Mouse (Mus musculus) megakaryocyte, embryonic 14.5 days (primary cell): ENCODE results near the gene Gm4340. TPM values are rescaled to one million over a fixed set of nuclear protein-coding genes. Genes with fewer than 3 reads are reported as not detected.
"Not testable (repeated sequence)": the region's sequence is repeated elsewhere in the genome, so short reads cannot be mapped to it uniquely, and the experiment has no call there.

ENCODE experiments used
- H3K27me3 ChIP-seq: replicated peaks from 2 replicates; pipeline ENCODE3; 2012; ENCODE audit warnings: inconsistent platforms
- H3K36me3 ChIP-seq: replicated peaks from 2 replicates; pipeline ENCODE3; 2012; ENCODE audit warnings: low read length, inconsistent platforms, mixed read lengths
- H3K4me1 ChIP-seq: 2 replicates; pipeline ENCODE4 v1.6.1; 2012; ENCODE audit warnings: inconsistent platforms
- H3K4me3 ChIP-seq: replicated peaks from 2 replicates; pipeline ENCODE3; 2012; ENCODE audit warnings: moderate library complexity, mild to moderate bottlenecking, inconsistent platforms
- H3K9me3 ChIP-seq: 2 replicates; pipeline ENCODE4 v1.6.1; 2012; ENCODE audit warnings: inconsistent platforms
- FLI1 ChIP-seq: IDR thresholded peaks from 2 replicates; pipeline ENCODE4 v1.6.1; 2012; ENCODE audit warnings: low read length, inconsistent platforms, mixed read lengths
- GATA1 ChIP-seq: IDR thresholded peaks from 3 replicates; pipeline ENCODE4 v1.6.1; 2012; ENCODE audit warnings: mixed read lengths, low read length, inconsistent platforms, borderline replicate concordance
- polyA plus RNA-seq: library from polyadenylated mRNA; stranded (reverse); fragments of >175 nt; gene quantifications from 2 replicates; pipeline ENCODE4 v1.2.3, GENCODE M21; 2012; ENCODE audit warnings: low replicate concordance; ENCODE audit not compliant: insufficient read depth

The Gm4340 gene
- not detected in 2 replicates for polyA plus RNA-seq

- not testable (repeated sequence) for H3K4me3 ChIP-seq, H3K9me3 ChIP-seq, H3K27me3 ChIP-seq, H3K36me3 ChIP-seq, H3K4me1 ChIP-seq
Measured at GRCm38 (mm10) chr10:104193742-104194141, at the start of gene Gm4340. Gene Gm4340 (plus strand): TSS chr10:104194042.

- not testable (repeated sequence) for H3K9me3 ChIP-seq, H3K36me3 ChIP-seq, H3K27me3 ChIP-seq, H3K4me1 ChIP-seq, H3K4me3 ChIP-seq
Measured at GRCm38 (mm10) chr10:104151197-104151596, 42.6 kb upstream of the Gm4340 start, which contains the start of gene Gm6763. Gene Gm6763 (plus strand): TSS chr10:104151497.

GRCm38 (mm10) chr10:104159706-104160105 lies 34.1 kb upstream of the Gm4340 start, which contains the start of gene Gm8764:
Gene Gm8764 (plus strand): TSS chr10:104160006.
- H3K36me3 ChIP-seq, H3K9me3 ChIP-seq, H3K27me3 ChIP-seq, H3K4me1 ChIP-seq, H3K4me3 ChIP-seq: not testable (repeated sequence)

GRCm38 (mm10) chr10:104168215-104168614 lies 25.6 kb upstream of the Gm4340 start, which contains the start of gene Gm21304:
Gene Gm21304 (plus strand): TSS chr10:104168515.
- H3K27me3 ChIP-seq, H3K36me3 ChIP-seq, H3K4me3 ChIP-seq, H3K9me3 ChIP-seq, H3K4me1 ChIP-seq: not testable (repeated sequence)

- not testable (repeated sequence) for H3K36me3 ChIP-seq, H3K4me3 ChIP-seq
Measured at GRCm38 (mm10) chr10:104176724-104177123, 17.1 kb upstream of the Gm4340 start, which contains the start of gene Gm21312. Gene Gm21312 (plus strand): TSS chr10:104177024.

GRCm38 (mm10) chr10:104185233-104185632 lies 8.6 kb upstream of the Gm4340 start, which contains the start of gene Gm20765:
Gene Gm20765 (plus strand): TSS chr10:104185533.
- H3K9me3 ChIP-seq, H3K4me3 ChIP-seq, H3K27me3 ChIP-seq, H3K4me1 ChIP-seq, H3K36me3 ChIP-seq: not testable (repeated sequence)

More at GRCm38 (mm10) chr10:104176724-104177123, 17.1 kb upstream of the Gm4340 start, which contains the start of gene Gm21312:
- not testable (repeated sequence) for H3K27me3 ChIP-seq, H3K4me1 ChIP-seq, H3K9me3 ChIP-seq

- Histone ChIP-seq H3K9me3 (0 out of 2 replicates have a peak, but pooled peaks cover 7% of the 10 kb centered on the region), H3K36me3 (no peaks in the 10 kb centered on the region), H3K4me1 (no peaks in the 10 kb centered on the region), H3K27me3 (no peaks in the 10 kb centered on the region), H3K4me3 (no peak overlapping the region)
- TF ChIP-seq GATA1 (no peak), FLI1 (no peak)
Measured at GRCm38 (mm10) chr10:104209655-104210054, 15.8 kb downstream of the Gm4340 start.

- Histone ChIP-seq H3K4me1 (no peaks in the 10 kb centered on the region), H3K36me3 (no peaks in the 10 kb centered on the region), H3K27me3 (no peaks in the 10 kb centered on the region), H3K4me3 (no peak overlapping the region), H3K9me3 (0 out of 2 replicates have a peak, but pooled peaks cover 7% of the 10 kb centered on the region)
- TF ChIP-seq GATA1, result no peak
- no peak for TF ChIP-seq FLI1
Measured at GRCm38 (mm10) chr10:104210268-104210990, 16.6 kb downstream of the Gm4340 start.

GRCm38 (mm10) chr10:104214527-104214926 lies 20.7 kb downstream of the Gm4340 start:
- no peak for TF ChIP-seq GATA1
- no peak for TF ChIP-seq FLI1

GRCm38 (mm10) chr10:104220303-104221021 lies 26.6 kb downstream of the Gm4340 start:
- Histone ChIP-seq H3K4me1 (no peaks in the 10 kb centered on the region), H3K9me3 (no peaks in the 10 kb centered on the region), H3K36me3 (no peaks in the 10 kb centered on the region), H3K27me3 (no peaks in the 10 kb centered on the region), H3K4me3 (no peak overlapping the region)
- TF ChIP-seq GATA1, result no peak
- TF ChIP-seq FLI1, result no peak

More at GRCm38 (mm10) chr10:104214527-104214926, 20.7 kb downstream of the Gm4340 start:
- Histone ChIP-seq H3K4me3 (no peak overlapping the region), H3K9me3 (0 out of 2 replicates have a peak, but pooled peaks cover 7% of the 10 kb centered on the region), H3K4me1 (no peaks in the 10 kb centered on the region), H3K27me3 (no peaks in the 10 kb centered on the region), H3K36me3 (no peaks in the 10 kb centered on the region)

Other genes starting within 250 kb of the Gm4340 start
- gene Gm21293, start 51.1 kb upstream of the Gm4340 start, polyA plus RNA-seq, result not detected in 2 replicates
- not detected in 2 replicates for gene Gm6763, start 42.5 kb upstream of the Gm4340 start, polyA plus RNA-seq
- gene Gm8764, start 34.0 kb upstream of the Gm4340 start, polyA plus RNA-seq, result not detected in 2 replicates
- not detected in 2 replicates for gene Gm21304, start 25.5 kb upstream of the Gm4340 start, polyA plus RNA-seq
- not detected in 2 replicates for gene Gm21312, start 17.0 kb upstream of the Gm4340 start, polyA plus RNA-seq
- not detected in 2 replicates for gene Gm20765, start 8.5 kb upstream of the Gm4340 start, polyA plus RNA-seq